Mouse (Mus musculus): ENCODE measurements around the gene Fdx1. TPM values are rescaled to one million over a fixed set of nuclear protein-coding genes. Genes with fewer than 3 reads are reported as not detected.

The Fdx1 gene
- total RNA-seq, 1 experiment from 2014 or later: 1.7 TPM

DNA sequence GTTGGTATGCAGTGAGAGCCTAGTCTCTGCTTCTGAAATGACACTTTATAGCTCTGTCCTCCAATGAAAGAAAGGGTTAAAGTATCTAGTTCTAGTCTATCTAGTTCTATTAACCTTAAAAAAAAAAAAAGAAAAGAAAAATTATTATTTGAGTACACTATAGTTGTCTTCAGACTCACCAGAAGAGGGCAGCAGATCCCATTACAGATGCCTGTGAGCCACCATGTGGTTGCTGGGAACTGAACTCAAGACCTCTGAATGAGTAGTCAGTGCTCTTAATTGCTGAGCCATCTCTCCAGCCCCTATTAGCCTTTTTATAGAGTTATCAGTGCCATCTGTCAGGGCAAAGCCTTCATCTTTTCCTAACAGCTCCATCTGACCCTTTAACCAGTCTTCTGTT is 3.0 kb upstream of the Fdx1 start:
- ATAC-seq (replicated peaks; ENCODE audit: low read depth, poor library complexity, severe bottlenecking): no peak

DNA sequence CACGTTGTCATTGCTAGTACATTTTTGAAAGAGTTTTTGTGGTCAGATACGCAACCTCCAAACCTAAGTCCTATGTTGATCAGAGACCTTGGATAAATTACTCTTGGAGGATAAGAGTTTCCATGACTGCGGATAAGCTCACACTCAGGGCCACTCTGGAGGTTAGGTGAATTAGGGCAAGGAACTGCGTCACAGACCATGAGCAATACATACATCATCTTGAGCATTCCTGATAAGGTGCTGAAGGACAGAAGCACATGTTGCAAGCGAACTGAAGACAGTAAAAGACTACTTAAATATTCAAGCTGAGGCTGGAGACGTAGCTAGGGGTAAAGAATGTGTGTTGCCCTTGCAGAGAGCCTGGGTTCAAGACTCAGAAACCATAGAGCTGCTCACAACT is 754 bp upstream of the Fdx1 start:
- no peak for ATAC-seq (replicated peaks; ENCODE audit: low read depth, poor library complexity, severe bottlenecking)

DNA sequence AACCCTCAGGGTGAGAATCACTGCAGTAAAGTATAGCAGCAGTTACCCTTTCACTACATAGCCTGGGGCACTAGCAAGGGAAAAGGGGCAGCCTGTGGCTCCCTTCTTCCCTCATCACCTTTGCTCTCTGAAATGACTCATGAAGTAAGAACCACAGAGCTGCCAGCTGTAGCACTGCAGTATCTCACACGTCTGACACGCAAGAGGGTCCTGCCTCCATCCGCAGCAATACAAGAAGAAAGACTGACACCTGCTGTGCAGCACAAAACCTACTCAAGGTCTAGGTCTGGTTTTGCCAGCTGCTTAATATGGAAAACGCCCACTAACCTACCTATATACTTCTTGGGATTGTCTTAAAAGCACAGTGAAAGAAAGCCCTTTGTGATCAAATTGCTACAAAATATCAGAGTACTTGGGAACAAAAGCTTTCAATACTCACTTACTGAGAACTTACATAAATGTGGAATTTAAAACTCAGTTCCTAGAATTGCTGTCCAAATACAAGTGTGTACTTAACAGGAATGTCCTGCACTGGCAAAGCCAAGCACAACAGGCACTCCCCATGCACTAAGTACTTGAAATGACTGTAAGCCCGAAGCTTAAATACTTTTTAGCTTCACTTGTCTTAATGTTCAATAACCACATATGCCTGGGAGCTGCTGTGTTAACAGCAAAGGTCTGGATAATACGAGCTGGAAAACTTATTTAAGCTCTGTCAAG is 2.0 kb downstream of the Fdx1 start:
- no peak for ATAC-seq (replicated peaks; ENCODE audit: low read depth, poor library complexity, severe bottlenecking)

- no peak for ATAC-seq (replicated peaks; ENCODE audit: low read depth, poor library complexity, severe bottlenecking)
Observed at GRCm38 (mm10) chr9:51960331-51960730, 3.0 kb downstream of the Fdx1 start.

- no peak for ATAC-seq (replicated peaks; ENCODE audit: low read depth, poor library complexity, severe bottlenecking)
Observed at GRCm38 (mm10) chr9:51958981-51959380, 4.4 kb downstream of the Fdx1 start.

DNA sequence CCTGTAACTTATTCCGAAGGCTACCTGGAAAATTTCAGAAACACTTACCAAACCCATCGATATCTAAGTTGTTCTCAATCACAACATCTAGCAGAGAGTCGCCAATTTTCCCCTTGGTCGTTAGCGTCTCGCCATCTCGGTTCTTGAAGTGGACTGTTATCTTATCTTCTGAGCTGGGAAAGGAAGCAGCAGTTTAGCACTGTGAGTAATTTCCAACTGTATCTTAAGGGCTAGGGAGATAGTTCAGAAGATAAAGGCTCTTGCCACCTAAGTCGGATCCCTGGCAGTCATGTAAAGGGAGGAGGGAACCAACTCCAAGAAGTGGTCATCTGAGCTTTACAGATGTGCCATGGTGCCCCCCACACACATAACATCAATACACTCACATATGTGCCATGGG is 6.3 kb downstream of the Fdx1 start:
- ATAC-seq (replicated peaks; ENCODE audit: low read depth, poor library complexity, severe bottlenecking): no peak

DNA sequence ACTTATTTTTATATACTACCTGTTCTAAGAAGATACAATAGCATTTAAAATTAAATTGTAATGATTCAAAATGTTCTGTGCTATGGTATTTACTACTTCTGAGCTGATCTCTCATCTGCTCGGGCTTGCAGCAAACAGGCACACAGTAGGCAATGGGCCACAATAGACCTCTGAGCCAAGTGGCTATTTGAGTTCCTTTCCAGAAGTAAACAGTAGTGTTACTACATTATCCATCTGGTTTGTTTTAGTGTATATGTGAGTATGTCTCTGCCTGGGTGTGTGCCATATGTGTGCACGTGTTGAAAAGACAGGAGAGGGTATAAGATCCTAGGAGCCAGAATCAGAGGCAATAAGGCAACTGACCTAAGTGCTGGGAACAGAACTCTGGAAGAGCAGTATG is 6.9 kb downstream of the Fdx1 start:
- ATAC-seq (replicated peaks; ENCODE audit: low read depth, poor library complexity, severe bottlenecking): no peak

GRCm38 (mm10) chr9:51951337-51951736 is 12.0 kb downstream of the Fdx1 start:
- 0 out of 2 replicates have a peak, but pooled peaks have one; percentile 36 for ATAC-seq (replicated peaks; ENCODE audit: low read depth, poor library complexity, severe bottlenecking)

DNA sequence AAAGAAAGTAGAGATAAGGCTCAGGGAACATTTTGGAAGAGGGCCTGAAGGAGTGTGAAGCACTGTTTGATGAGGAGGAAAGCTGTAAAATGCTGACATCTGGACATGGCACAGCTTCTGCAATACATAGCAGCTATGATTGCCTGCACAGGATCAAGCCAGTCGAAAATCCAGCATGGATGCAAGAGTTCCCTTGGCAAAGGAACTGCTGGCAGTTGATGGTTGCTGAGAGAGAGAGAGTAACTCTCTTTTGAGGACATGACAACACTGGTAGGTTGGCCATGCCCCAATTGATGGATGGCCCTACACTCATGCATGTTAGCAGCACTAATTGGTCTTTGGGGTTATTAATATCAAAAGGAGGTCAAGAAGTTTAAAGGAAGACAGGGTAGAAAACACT is 12.7 kb downstream of the Fdx1 start:
- no peak for ATAC-seq (replicated peaks; ENCODE audit: low read depth, poor library complexity, severe bottlenecking)

GRCm38 (mm10) chr9:51950225-51950624 is 13.1 kb downstream of the Fdx1 start:
- no peak for ATAC-seq (replicated peaks; ENCODE audit: low read depth, poor library complexity, severe bottlenecking)

DNA sequence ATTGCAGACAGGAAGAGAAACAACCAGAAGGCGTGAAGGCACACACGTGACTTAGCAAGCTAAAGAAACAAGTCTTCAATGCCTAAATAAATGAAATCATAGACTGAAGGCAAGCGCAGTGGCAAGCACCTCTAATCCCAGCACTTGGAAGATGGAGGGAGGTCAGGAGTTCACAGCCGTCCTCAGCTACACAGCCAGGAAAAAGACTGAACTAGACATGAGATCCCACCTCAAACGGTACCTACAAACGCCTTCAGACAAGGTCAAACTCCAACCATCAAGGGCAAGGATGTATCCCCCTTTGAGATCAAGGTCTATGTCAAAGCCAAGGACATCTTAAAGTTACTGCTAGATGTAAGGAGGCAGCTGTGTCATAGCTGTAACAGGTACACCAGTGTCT is 19.4 kb downstream of the Fdx1 start:
- ATAC-seq (replicated peaks; ENCODE audit: low read depth, poor library complexity, severe bottlenecking): no peak

GRCm38 (mm10) chr9:51934641-51935040 is 28.7 kb downstream of the Fdx1 start:
- ATAC-seq (replicated peaks; ENCODE audit: low read depth, poor library complexity, severe bottlenecking): no peak

GRCm38 (mm10) chr9:51931997-51932396 is 31.4 kb downstream of the Fdx1 start:
- ATAC-seq (replicated peaks; ENCODE audit: low read depth, poor library complexity, severe bottlenecking): no peak

DNA sequence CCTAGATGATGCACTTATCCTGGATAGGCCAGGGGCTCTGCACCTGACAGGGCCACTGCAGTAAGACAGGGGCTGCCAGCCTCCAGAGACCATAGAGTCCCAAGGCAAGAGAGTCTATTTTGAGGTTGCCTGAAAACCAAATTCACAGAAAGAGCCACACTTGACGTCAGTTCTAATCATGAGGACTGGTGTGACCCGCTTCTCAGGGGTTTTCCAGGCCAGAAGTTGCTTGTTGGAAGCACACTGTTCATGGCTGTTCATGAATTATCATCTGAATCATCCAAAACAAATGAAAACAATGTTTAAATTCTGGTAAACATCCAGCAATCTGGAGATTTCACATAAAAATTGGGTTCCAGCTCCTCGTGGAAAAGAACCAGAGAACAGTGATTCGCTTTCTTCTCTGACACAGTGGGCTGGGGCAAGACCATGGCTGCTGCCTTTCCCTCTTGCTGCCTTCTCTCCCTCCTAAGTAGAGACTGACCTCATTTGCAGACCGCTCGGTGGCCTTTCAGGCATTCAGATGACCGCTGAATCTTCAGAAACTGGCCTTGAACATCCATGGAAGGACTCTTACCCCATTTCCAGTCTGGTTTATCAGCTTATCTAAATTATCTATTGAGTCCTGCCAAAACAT is 32.2 kb downstream of the Fdx1 start:
- ATAC-seq (replicated peaks; ENCODE audit: low read depth, poor library complexity, severe bottlenecking): no peak

- ATAC-seq (replicated peaks; ENCODE audit: low read depth, poor library complexity, severe bottlenecking): no peak
Observed at GRCm38 (mm10) chr9:51929972-51930371, 33.4 kb downstream of the Fdx1 start.

GRCm38 (mm10) chr9:51928659-51929058 is 34.7 kb downstream of the Fdx1 start:
- no peak for ATAC-seq (replicated peaks; ENCODE audit: low read depth, poor library complexity, severe bottlenecking)

DNA sequence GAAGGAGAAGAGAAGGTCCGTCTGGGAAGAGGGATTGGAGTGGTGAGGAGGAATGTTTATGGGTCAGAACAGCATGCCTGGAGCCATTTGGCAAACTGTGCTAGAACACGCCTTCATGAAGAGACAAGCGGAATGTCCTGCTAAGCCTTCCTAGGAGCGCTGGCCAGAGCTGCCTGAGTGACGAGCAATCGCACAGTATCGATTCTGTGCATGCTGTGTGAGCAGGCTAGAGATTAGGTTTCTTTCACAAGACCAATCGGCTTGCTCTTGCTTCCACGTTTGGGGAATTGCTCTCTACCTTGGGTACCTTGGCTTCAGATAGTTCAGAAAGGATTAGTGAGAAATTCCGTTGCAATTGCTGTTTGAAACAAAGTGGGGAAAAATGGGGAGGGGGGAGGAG is 35.2 kb downstream of the Fdx1 start:
- ATAC-seq (replicated peaks; ENCODE audit: low read depth, poor library complexity, severe bottlenecking): no peak

DNA sequence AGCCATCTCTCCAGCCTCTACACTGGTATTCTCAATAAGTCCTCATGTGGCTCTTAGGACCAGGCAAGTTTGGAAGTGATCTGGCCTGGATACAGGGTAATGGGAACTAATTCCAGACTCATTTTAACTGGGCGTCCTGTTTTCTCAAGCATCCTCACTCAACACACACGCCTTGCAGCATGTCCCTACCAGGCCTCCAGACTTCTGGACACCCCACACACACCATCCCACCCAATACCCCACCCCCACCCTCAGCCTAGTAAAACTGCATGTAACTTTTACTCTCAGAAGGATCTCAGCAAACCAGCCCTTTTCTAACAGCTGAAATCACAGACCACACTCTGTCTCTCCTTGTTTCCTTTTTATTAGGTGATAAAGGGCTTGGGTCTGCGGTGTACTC is 35.7 kb downstream of the Fdx1 start:
- no peak for ATAC-seq (replicated peaks; ENCODE audit: low read depth, poor library complexity, severe bottlenecking)

DNA sequence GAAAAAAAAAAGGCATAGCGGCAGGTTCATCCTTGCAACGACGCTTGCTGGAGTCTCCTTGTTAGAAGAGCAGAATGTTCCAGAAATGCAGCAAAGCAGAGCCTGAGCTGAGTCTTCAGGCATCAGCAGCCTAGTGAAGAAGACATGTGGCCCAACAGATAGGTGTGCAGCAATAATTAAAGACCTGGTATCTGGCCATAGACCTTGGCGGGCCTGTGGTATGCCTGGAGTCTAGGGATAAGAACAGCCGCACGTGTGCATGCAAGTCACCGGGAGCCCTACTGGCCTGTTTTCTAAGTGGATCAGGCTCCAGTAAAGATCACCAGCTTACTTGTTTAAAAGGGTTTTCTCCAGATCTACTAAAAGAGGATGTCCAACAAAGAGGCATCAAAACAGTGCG is 36.7 kb downstream of the Fdx1 start:
- no peak for ATAC-seq (replicated peaks; ENCODE audit: low read depth, poor library complexity, severe bottlenecking)

DNA sequence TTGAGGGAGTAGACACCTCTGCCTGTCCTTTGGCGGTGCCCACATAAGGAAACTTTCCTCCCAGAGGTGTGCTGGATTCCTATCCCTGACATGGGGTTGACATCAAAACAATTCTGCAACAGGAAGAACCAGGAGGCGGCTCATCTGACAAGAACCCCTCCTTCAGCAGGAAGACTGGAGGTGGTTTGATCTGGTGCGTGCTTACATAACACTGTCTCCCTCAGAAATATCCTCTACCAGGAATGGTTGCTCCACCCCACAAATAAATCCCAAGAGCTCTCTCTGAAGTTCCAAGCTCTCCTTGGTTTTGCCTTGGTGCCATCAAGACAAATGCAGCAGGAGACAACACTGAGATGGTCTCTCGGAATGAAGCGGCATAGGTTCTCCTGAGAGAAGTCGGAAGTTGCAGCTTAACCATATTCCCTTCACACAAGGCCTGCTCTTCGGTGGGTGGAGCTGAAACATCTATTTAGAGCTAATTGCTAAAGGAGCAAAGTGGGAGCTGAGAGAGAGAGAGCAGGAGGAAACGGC is 38.7 kb downstream of the Fdx1 start:
- no peak for ATAC-seq (replicated peaks; ENCODE audit: low read depth, poor library complexity, severe bottlenecking)

GRCm38 (mm10) chr9:51922756-51923155 is 40.6 kb downstream of the Fdx1 start:
- no peak for ATAC-seq (replicated peaks; ENCODE audit: low read depth, poor library complexity, severe bottlenecking)

- no peak for ATAC-seq (replicated peaks; ENCODE audit: low read depth, poor library complexity, severe bottlenecking)
Observed at GRCm38 (mm10) chr9:51915580-51915979, 47.8 kb downstream of the Fdx1 start.
